24 mouse cellular contexts compared by ENCODE assay signal in genomic region chr4:109199069-109199468, GRCm38 (mm10). TPM values are rescaled to one million over a fixed set of nuclear protein-coding genes. Genes with fewer than 3 reads are reported as not detected.
DNase-seq lines count a peak whose midpoint lies in the region; ATAC-seq lines count a peak whose summit lies in the region.
"Had no signal": no experiment of that assay in that cellular context is flagged by ENCODE, and none has a peak within 500 bp of the region (broad histone marks: within the 10 kb centered on the region; RNA-seq: fewer than 3 reads in every experiment).

No protein-coding gene starts in this region.

- no peaks in the 10 kb centered on the region for H3K9me3 ChIP-seq in heart, embryonic 12.5 days (replicated peaks)
- no peaks in the 10 kb centered on the region for H3K9me3 ChIP-seq in forebrain, embryonic 15.5 days
- H3K9me3 ChIP-seq: embryonic facial prominence, embryonic 10.5 days; hindbrain, embryonic 12.5 days; intestine, embryonic 15.5 days; midbrain, embryonic 12.5 days had no signal

- H3K4me1 ChIP-seq in heart, embryonic 12.5 days (replicated peaks), result peaks cover 16% of the 10 kb centered on the region
- peaks cover 31% of the 10 kb centered on the region for H3K4me1 ChIP-seq in forebrain, embryonic 15.5 days
- H3K4me1 ChIP-seq: intestine, embryonic 15.5 days had no signal

- no peak overlapping the region for H3K27ac ChIP-seq in heart, embryonic 12.5 days (ENCODE audit: poor library complexity, severe bottlenecking)
- H3K27ac ChIP-seq in macrophage, result peak overlapping the region; percentile 78
- no peak overlapping the region for H3K27ac ChIP-seq in forebrain, embryonic 15.5 days (replicated peaks)
- H3K27ac ChIP-seq: embryonic facial prominence, embryonic 10.5 days; hindbrain, embryonic 12.5 days; intestine, embryonic 15.5 days; midbrain, embryonic 12.5 days had no signal

- H3K4me2 ChIP-seq in heart, embryonic 12.5 days, result no peak overlapping the region
- no peak overlapping the region for H3K4me2 ChIP-seq in forebrain, embryonic 15.5 days (replicated peaks)
- H3K4me2 ChIP-seq: heart, embryonic 11.5 days; hindbrain, embryonic 12.5 days; intestine, embryonic 15.5 days; liver, embryonic 11.5 days; midbrain, embryonic 12.5 days had no signal

- H3K79me2 ChIP-seq in macrophage (ENCODE audit: inconsistent target), result peaks cover 74% of the 10 kb centered on the region

- H3K27me3 ChIP-seq in heart, embryonic 12.5 days (replicated peaks), result no peaks in the 10 kb centered on the region
- no peaks in the 10 kb centered on the region for H3K27me3 ChIP-seq in forebrain, embryonic 15.5 days
- H3K27me3 ChIP-seq: hindbrain, embryonic 12.5 days; intestine, embryonic 15.5 days; midbrain, embryonic 12.5 days had no signal

- peak; percentile 79 to 85 for DNase-seq in adrenal gland, adult (ENCODE audit: inconsistent age in 2 of 2, low spot score in 1 of 2)
- no peak for DNase-seq in adrenal gland, adult 18-20 months (ENCODE audit: low spot score in 2 of 2)
- DNase-seq in heart, adult 11 months, result peak; percentile 93
- peak; percentile 73 for DNase-seq in ovary, adult 18-20 months (ENCODE audit: low spot score)
- no peak for DNase-seq in ovary, postnatal 10 days (ENCODE audit: low spot score)
- DNase-seq: cerebellum, adult 11-12 months; heart, postnatal 14 days; kidney, adult 9 months; kidney, postnatal 25 days; lung, adult 2 months; lung, postnatal 4 days; thymus, adult 18-20 months; thymus, postnatal 4 days had no signal

- no peak for ATAC-seq in heart, embryonic 12.5 days (ENCODE audit: insufficient number of reproducible peaks, low FRiP score)
- no peak for ATAC-seq in forebrain, embryonic 15.5 days (replicated peaks)
- ATAC-seq: intestine, embryonic 15.5 days had no signal

- H3K36me3 ChIP-seq in heart, embryonic 12.5 days, result peaks cover 4% of the 10 kb centered on the region; the same call in 1 of the 2 replicates
- no peaks in the 10 kb centered on the region for H3K36me3 ChIP-seq in macrophage (ENCODE audit: inconsistent target)
- no peaks in the 10 kb centered on the region for H3K36me3 ChIP-seq in forebrain, embryonic 15.5 days
- H3K36me3 ChIP-seq: intestine, embryonic 15.5 days; midbrain, embryonic 12.5 days had no signal

- WGBS in heart, embryonic 12.5 days, result 94% methylated on average over 4 of the region's 4 CpGs
- 93% methylated on average over 4 of the region's 4 CpGs for WGBS in macrophage (ENCODE audit: missing documents)
- WGBS in forebrain, embryonic 15.5 days, result 94% methylated on average over 4 of the region's 4 CpGs

- H3K4me3 ChIP-seq in heart, embryonic 12.5 days, result no peak overlapping the region
- H3K4me3 ChIP-seq in macrophage (ENCODE audit: inconsistent target), result no peak overlapping the region
- H3K4me3 ChIP-seq in forebrain, embryonic 15.5 days, result no peak overlapping the region
- H3K4me3 ChIP-seq: embryonic facial prominence, embryonic 10.5 days; hindbrain, embryonic 12.5 days; intestine, embryonic 15.5 days; midbrain, embryonic 12.5 days had no signal

- H3K9ac ChIP-seq in heart, embryonic 12.5 days, result no peak overlapping the region
- H3K9ac ChIP-seq in forebrain, embryonic 15.5 days (replicated peaks), result no peak overlapping the region
- H3K9ac ChIP-seq: hindbrain, embryonic 12.5 days; intestine, embryonic 15.5 days; midbrain, embryonic 12.5 days had no signal

RNA-seq across cellular contexts. Expression of gene Osbpl9, which starts 3.0 kb away (rescaled TPM):
- total RNA-seq in adrenal gland, adult 18-20 months (2021), result 100 to 1,000 TPM; 105 to 119 TPM
- 48.3 and 53.0 TPM in 2 replicates for polyA plus RNA-seq in heart, embryonic 12.5 days (2016; fragmentation: Nextera tagmentation; extraction: Ambion mirVana)
- total RNA-seq in macrophage (2018; cell fraction: chromatin; rRNA removed), result 100 to 1,000 TPM in 24 of 26 experiments, 10 to 100 TPM in 2; 73.1 to 423 (median 185) TPM
- 100 to 1,000 TPM in 10 of 26 experiments, 10 to 100 TPM in 16; 73.7 to 137 (median 94.2) TPM for total RNA-seq in macrophage (2018; cell fraction: cytosol; rRNA removed)
- 100 to 1,000 TPM in 12 of 26 experiments, 10 to 100 TPM in 14; 61.9 to 259 (median 96.0) TPM for total RNA-seq in macrophage (2018; cell fraction: nucleus; rRNA removed)
- 110 to 146 TPM (median 123 TPM) in 3 replicates for polyA plus RNA-seq in macrophage (2018)
- polyA plus RNA-seq in forebrain, embryonic 15.5 days (2015; fragmentation: Nextera tagmentation; extraction: Ambion mirVana), result 76.7 and 78.5 TPM in 2 replicates

RNA-seq across cellular contexts. Expression of gene Calr4, which starts 35.2 kb away (rescaled TPM):
- total RNA-seq in adrenal gland, adult 18-20 months (2021), result under 1 TPM; 0.64 to 0.80 TPM
- 0.60 and 0.61 TPM in 2 replicates for polyA plus RNA-seq in heart, embryonic 12.5 days (2016; fragmentation: Nextera tagmentation; extraction: Ambion mirVana)
- total RNA-seq in macrophage (2018; cell fraction: chromatin; rRNA removed), result 1 to 10 TPM in 1 of 26 experiments, under 1 TPM in 5, not detected in 20; 0.49 to 1.1 (median 0.75) TPM
- not detected for total RNA-seq in macrophage (2018; cell fraction: cytosol; rRNA removed)
- under 1 TPM in 3 of 26 experiments, not detected in 23; 0.35 to 0.66 (median 0.48) TPM for total RNA-seq in macrophage (2018; cell fraction: nucleus; rRNA removed)
- polyA plus RNA-seq in macrophage (2018), result 0.15 TPM in 1 of 3 replicates, not detected in the others
- 0.38 and 0.80 TPM in 2 replicates for polyA plus RNA-seq in forebrain, embryonic 15.5 days (2015; fragmentation: Nextera tagmentation; extraction: Ambion mirVana)
- total RNA-seq: common myeloid progenitor, adult 5-6 weeks had no signal
- polyA plus RNA-seq: limb, embryonic 11.5 days had no signal

Comparison
In these comparisons a context has a peak if more than half of its experiments do, and no peak if none do; other contexts are left out.
1. DNase-seq: peak in adrenal gland, adult (2 of 2), heart, adult 11 months (single experiment) and ovary, adult 18-20 months (single experiment); none in adrenal gland, adult 18-20 months (0 of 2) and ovary, postnatal 10 days (single experiment).